Mouse (Mus musculus): ENCODE data around the gene Cyp1a1. TPM values are rescaled to one million over a fixed set of nuclear protein-coding genes. Genes with fewer than 3 reads are reported as not detected.
A peak's percentile ranks its signal among the peaks of the same experiment; 100 is the strongest.

The Cyp1a1 gene
- 0.66 and 0.92 TPM in 2 replicates for polyA plus RNA-seq (2014; fragmentation: Nextera tagmentation; extraction: Ambion mirVana)

DNA sequence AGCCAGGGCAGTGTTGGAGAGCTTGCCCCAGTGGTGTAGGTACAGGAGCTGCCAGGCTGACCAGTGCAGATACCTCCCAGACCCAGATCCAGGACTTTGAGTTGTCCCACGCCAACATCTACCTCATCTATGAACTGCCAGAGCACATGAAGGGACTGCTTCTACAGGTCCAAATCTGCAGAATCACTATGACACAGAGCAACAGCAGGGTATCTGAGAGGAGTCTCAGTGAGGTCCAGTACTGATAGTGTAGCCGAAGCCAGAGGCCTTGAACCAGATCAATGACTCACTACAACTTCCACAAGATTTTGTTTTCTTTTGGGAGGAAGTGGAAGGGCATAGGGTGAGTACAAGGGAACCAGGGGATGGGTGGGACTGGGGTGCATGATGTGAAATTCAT is at the start of gene Cyp1a1:
Cyp1a1 (plus strand) TSS at position 178 of the 400 bp plus-strand sequence.
- WGBS, result 78% methylated on average over 2 of the region's 2 CpGs
- no peak for ATAC-seq (replicated peaks; ENCODE audit: low FRiP score)
- Histone ChIP-seq H3K27me3 (replicated peaks; ENCODE audit: control insufficient read depth, insufficient read depth, low read length) (no peaks in the 10 kb centered on the region), H3K4me2 (no peak within 1 kb of the TSS), H3K36me3 (ENCODE audit: control insufficient read depth, insufficient read depth, low read length) (no peaks in the 10 kb centered on the region), H3K9me3 (ENCODE audit: control insufficient read depth, low read length) (no peaks in the 10 kb centered on the region), H3K4me1 (replicated peaks; ENCODE audit: control insufficient read depth, insufficient read depth, low read length) (no peaks in the 10 kb centered on the region), H3K27ac (ENCODE audit: low read depth, low read length) (no peak within 1 kb of the TSS), H3K9ac (ENCODE audit: low read depth, low read length) (no peak within 1 kb of the TSS), H3K4me3 (ENCODE audit: low read depth, low read length) (no peak within 1 kb of the TSS)
- no peak for DNase-seq (ENCODE audit: low spot score)

DNA sequence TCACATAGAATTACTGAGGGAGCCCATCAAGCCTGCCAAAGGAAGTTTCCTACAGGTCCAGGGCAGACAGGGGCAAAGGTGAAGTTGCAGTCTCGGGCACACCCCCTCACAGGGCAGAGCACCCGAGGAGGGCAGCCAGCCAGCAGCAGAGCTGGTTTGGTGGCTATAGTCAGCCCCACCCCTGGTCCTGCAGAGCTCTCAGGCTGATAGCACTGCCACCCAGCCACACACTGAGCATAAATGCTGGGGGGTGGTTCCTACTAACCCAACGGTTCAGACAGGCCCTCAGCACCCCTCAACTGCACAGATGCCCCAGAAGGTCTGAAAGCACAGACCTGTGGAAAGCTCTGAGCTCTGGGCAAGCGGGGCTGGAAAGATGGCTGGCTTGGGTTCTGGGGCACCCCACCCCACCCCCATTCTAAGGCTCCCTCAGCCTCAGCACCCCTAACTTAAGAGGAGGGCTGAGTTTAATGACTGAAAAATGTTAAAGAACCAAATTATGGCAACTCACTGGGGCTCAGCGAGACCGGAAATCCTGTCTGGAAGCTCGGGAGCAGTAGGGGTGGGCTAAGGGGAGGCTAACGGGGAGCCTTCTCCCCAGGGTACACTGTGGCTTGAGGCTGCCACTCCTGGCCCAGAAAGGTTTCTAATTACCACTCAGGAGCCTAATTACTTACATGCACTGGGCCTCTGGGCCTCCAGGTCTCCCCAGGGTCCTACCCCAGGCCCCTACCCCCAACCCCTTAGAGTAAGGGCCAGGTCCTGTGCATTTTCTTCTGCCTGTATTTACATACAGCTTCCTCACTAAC is 48.9 kb upstream of the Cyp1a1 start:
- no peaks in the 10 kb centered on the region for H3K9me3 ChIP-seq (ENCODE audit: control insufficient read depth, low read length)
- peak overlapping the region; percentile 57 for H3K9ac ChIP-seq (ENCODE audit: low read depth, low read length)
- DNase-seq (ENCODE audit: low spot score), result no peak
- ATAC-seq (replicated peaks; ENCODE audit: low FRiP score), result peak; percentile 83
- peaks cover 4% of the 10 kb centered on the region; the same call in 1 of the 2 replicates for H3K36me3 ChIP-seq (ENCODE audit: control insufficient read depth, insufficient read depth, low read length)
- no peaks in the 10 kb centered on the region for H3K27me3 ChIP-seq (replicated peaks; ENCODE audit: control insufficient read depth, insufficient read depth, low read length)
- H3K4me2 ChIP-seq, result peak overlapping the region; percentile 73
- 26% methylated on average over 8 of the region's 8 CpGs for WGBS
- H3K4me3 ChIP-seq (ENCODE audit: low read depth, low read length), result peak overlapping the region; percentile 3
- H3K4me1 ChIP-seq (replicated peaks; ENCODE audit: control insufficient read depth, insufficient read depth, low read length), result peaks cover 77% of the 10 kb centered on the region
- peak overlapping the region; percentile 87 for H3K27ac ChIP-seq (ENCODE audit: low read depth, low read length)

DNA sequence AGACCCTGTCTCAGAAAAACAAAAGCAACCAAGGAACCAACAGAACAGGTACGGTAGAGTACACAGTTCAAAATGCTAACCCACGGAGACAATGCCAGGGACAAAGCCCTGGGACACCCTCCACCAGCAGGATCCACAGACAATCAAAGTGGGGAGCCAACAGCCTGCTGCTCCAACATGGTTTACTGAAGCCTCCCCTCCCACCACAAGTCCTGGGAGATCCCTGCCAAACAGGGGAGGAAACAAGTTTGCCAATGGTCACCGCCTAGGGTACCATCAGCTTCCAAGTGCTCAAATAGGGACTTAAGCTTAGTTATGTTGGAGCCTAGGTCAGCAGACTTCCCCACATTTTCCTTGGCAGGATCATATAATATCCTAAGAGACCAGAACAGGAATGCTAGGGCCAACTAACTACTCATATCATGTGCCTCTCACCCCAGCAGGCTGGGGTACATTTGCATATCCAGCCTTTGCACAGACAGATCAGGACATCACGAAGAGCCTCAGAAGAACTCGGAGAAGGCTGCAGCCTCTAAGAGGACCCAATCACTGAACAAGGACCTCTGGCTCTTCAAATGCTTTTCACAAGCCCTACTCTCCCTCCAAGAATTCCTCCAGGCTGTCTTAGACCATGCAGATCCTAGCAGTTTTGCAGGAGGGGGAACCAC is 47.9 kb upstream of the Cyp1a1 start:
- no peak for DNase-seq (ENCODE audit: low spot score)
- no peak for ATAC-seq (replicated peaks; ENCODE audit: low FRiP score)
- Histone ChIP-seq H3K4me3 (ENCODE audit: low read depth, low read length) (peak overlapping the region; percentile 38), H3K27me3 (replicated peaks; ENCODE audit: control insufficient read depth, insufficient read depth, low read length) (no peaks in the 10 kb centered on the region), H3K9ac (ENCODE audit: low read depth, low read length) (peak overlapping the region; percentile 57), H3K9me3 (ENCODE audit: control insufficient read depth, low read length) (no peaks in the 10 kb centered on the region), H3K4me2 (peak overlapping the region; percentile 73), H3K27ac (ENCODE audit: low read depth, low read length) (peak overlapping the region; percentile 87), H3K4me1 (replicated peaks; ENCODE audit: control insufficient read depth, insufficient read depth, low read length) (peaks cover 76% of the 10 kb centered on the region), H3K36me3 (ENCODE audit: control insufficient read depth, insufficient read depth, low read length) (peaks cover 4% of the 10 kb centered on the region; the same call in 1 of the 2 replicates)
- 62% methylated on average over 5 of the region's 5 CpGs for WGBS

DNA sequence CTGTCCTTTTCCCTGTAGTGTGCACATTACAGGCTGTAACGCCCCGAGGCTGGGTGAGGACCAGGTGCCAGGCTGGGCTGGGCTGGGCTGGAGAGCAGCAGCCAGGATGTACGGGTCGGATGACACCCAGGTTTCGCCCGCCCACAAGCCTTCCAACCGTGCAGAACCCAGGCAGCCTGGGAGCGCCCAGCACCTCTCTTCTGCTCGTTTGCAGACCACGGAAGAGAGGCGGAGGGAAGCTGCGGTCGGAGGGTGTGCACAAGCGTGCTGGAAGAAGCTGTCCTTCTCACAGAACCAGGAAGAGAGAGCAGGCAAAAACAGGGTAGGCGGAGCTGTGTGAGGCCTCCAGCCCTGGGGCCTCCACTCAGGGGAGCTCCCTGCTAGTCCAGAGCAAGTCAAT is 47.3 kb upstream of the Cyp1a1 start:
- ATAC-seq (replicated peaks; ENCODE audit: low FRiP score), result peak; percentile 56
- H3K4me2 ChIP-seq, result peak overlapping the region; percentile 73
- H3K36me3 ChIP-seq (ENCODE audit: control insufficient read depth, insufficient read depth, low read length), result peaks cover 4% of the 10 kb centered on the region; the same call in 1 of the 2 replicates
- H3K27me3 ChIP-seq (replicated peaks; ENCODE audit: control insufficient read depth, insufficient read depth, low read length), result no peaks in the 10 kb centered on the region
- peaks cover 76% of the 10 kb centered on the region for H3K4me1 ChIP-seq (replicated peaks; ENCODE audit: control insufficient read depth, insufficient read depth, low read length)
- peak overlapping the region; percentile 57 for H3K9ac ChIP-seq (ENCODE audit: low read depth, low read length)
- H3K9me3 ChIP-seq (ENCODE audit: control insufficient read depth, low read length), result no peaks in the 10 kb centered on the region
- no peak for DNase-seq (ENCODE audit: low spot score)
- 14% methylated on average over 15 of the region's 15 CpGs for WGBS
- H3K4me3 ChIP-seq (ENCODE audit: low read depth, low read length), result peak overlapping the region; percentile 38
- H3K27ac ChIP-seq (ENCODE audit: low read depth, low read length), result peak overlapping the region; percentile 87

DNA sequence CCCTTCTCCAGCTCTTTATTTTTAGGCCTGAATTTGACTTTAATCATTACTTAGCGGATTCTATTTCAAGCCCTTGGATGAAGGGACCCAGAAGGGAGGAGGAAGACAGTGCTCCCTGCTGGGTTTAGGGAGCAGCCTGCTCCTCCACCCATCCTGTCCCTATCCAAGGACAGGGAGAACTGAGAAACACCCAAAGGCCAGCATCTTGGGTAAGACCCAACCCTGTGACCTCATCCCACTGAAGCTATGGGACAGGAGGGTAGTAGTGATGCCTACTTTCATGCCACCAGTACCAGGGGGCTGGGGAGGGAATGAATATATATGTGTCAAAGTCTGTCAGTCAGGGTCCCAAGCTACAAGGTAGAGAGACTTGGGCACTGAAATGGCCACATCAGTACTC is 46.7 kb upstream of the Cyp1a1 start:
- peak overlapping the region; percentile 38 for H3K4me3 ChIP-seq (ENCODE audit: low read depth, low read length)
- ATAC-seq (replicated peaks; ENCODE audit: low FRiP score) (no peak), DNase-seq (ENCODE audit: low spot score) (no peak)
- no peaks in the 10 kb centered on the region for H3K9me3 ChIP-seq (ENCODE audit: control insufficient read depth, low read length)
- H3K9ac ChIP-seq (ENCODE audit: low read depth, low read length), result peak overlapping the region; percentile 34; the same call in 1 of the 2 replicates
- H3K27ac ChIP-seq (ENCODE audit: low read depth, low read length), result peak overlapping the region; percentile 87
- peaks cover 4% of the 10 kb centered on the region; the same call in 1 of the 2 replicates for H3K36me3 ChIP-seq (ENCODE audit: control insufficient read depth, insufficient read depth, low read length)
- 83% methylated on average over 1 of the region's 1 CpGs for WGBS
- H3K4me1 ChIP-seq (replicated peaks; ENCODE audit: control insufficient read depth, insufficient read depth, low read length), result peaks cover 78% of the 10 kb centered on the region
- peak overlapping the region; percentile 73 for H3K4me2 ChIP-seq
- no peaks in the 10 kb centered on the region for H3K27me3 ChIP-seq (replicated peaks; ENCODE audit: control insufficient read depth, insufficient read depth, low read length)

DNA sequence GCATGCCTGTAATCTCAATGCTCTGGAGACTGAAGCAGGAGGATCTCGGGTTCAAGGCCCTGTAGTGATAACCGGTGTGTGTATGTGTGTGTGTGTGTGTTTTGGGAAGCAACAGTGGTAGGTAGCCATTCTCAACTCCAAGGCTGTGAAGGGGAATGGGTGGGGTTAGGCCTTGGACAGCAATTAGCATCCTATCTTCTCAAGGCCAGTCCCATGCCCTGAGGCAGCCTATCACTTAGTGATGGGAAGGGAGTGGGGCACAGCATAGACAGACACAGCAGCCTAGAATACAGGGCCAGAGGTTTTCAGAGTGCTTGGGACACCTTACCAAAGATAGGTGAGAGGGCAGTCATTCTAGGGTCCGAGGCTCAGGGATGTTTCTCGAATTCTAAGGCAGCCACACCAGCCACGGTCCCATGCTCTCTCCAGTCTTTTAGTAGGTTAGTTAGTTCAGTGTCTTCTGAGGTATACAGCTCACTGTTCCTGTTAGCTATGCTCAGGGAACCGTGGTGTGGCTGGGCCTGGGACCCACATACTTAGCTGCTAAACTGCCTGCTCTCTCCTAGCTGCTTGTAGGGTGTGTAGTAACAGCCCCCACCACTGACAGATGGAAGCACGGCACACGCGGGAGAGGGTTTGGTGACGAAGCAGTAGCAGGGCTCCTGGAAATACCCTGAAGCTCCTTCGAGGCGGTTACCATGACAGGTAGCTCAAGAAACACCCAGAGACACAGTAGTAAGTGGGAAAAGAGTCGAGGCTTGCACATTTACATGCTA is 45.8 kb upstream of the Cyp1a1 start:
- ATAC-seq (replicated peaks; ENCODE audit: low FRiP score), result no peak
- Histone ChIP-seq H3K9ac (ENCODE audit: low read depth, low read length) (0 out of 2 replicates have a peak overlapping the region, but pooled peaks have one; percentile 7), H3K4me1 (replicated peaks; ENCODE audit: control insufficient read depth, insufficient read depth, low read length) (peaks cover 82% of the 10 kb centered on the region), H3K4me3 (ENCODE audit: low read depth, low read length) (0 out of 2 replicates have a peak overlapping the region, but pooled peaks have one; percentile 98), H3K9me3 (ENCODE audit: control insufficient read depth, low read length) (no peaks in the 10 kb centered on the region), H3K4me2 (peak overlapping the region; percentile 94), H3K36me3 (ENCODE audit: control insufficient read depth, insufficient read depth, low read length) (peaks cover 4% of the 10 kb centered on the region; the same call in 1 of the 2 replicates), H3K27me3 (replicated peaks; ENCODE audit: control insufficient read depth, insufficient read depth, low read length) (no peaks in the 10 kb centered on the region), H3K27ac (ENCODE audit: low read depth, low read length) (peak overlapping the region; percentile 87)
- no peak for DNase-seq (ENCODE audit: low spot score)
- 81% methylated on average over 13 of the region's 13 CpGs for WGBS

DNA sequence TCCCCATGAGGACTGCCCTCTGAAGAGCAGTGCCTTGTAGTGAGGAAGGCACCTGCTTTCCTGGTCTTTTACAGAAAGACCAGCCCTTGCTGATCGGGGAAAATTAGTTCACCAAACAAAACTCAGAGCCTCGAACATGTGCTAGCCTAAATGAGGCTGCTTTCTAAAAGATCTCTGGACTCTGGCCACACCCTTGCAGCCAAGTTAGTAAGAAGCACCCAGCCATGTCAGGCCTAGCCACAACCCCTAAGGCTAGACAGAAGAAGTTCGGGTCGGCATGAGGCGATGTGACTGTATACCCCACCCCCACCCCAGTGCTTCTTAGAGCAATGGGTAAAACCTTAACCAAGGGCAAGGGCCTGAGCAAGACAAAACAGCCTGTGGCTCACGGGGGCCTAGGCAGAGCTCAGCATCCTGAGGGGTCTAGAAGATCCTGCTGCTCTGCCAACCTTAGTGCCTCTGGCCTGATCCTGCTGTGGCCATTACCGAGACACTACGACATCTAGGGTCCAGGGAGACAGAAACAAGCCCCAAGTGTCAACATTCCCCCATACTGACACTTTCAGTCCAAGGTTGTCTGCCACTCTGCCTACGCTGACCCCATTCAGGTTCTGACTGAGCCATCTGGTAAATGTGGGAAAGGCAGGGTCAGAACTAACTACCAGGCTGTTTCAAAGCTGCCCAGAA is 44.4 kb upstream of the Cyp1a1 start:
- peak overlapping the region; percentile 97 for H3K9ac ChIP-seq (ENCODE audit: low read depth, low read length)
- DNase-seq (ENCODE audit: low spot score), result no peak
- H3K9me3 ChIP-seq (ENCODE audit: control insufficient read depth, low read length), result no peaks in the 10 kb centered on the region
- no peak for ATAC-seq (replicated peaks; ENCODE audit: low FRiP score)
- peak overlapping the region; percentile 94 for H3K4me2 ChIP-seq
- peaks cover 78% of the 10 kb centered on the region for H3K4me1 ChIP-seq (replicated peaks; ENCODE audit: control insufficient read depth, insufficient read depth, low read length)
- peak overlapping the region; percentile 98 for H3K4me3 ChIP-seq (ENCODE audit: low read depth, low read length)
- H3K27ac ChIP-seq (ENCODE audit: low read depth, low read length), result peak overlapping the region; percentile 97
- 31% methylated on average over 9 of the region's 9 CpGs for WGBS
- peaks cover 4% of the 10 kb centered on the region; the same call in 1 of the 2 replicates for H3K36me3 ChIP-seq (ENCODE audit: control insufficient read depth, insufficient read depth, low read length)
- H3K27me3 ChIP-seq (replicated peaks; ENCODE audit: control insufficient read depth, insufficient read depth, low read length), result no peaks in the 10 kb centered on the region

DNA sequence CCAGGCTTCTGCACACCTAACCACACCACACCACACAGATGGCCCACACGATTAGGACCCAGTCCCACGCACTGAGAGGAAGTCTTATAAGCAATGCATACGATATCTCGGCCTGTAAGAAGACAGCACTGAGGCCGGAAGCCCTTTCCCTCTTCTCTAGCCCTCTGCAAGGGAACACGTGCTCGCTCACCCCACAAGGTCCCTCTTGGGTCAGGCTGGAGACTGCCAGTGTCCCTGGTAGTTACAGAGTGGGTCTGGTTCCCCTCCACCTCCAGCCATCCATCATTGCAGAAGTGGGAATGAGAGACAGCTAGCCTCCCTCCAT is 43.9 kb upstream of the Cyp1a1 start:
- Histone ChIP-seq H3K27me3 (replicated peaks; ENCODE audit: control insufficient read depth, insufficient read depth, low read length) (no peaks in the 10 kb centered on the region), H3K36me3 (ENCODE audit: control insufficient read depth, insufficient read depth, low read length) (peaks cover 4% of the 10 kb centered on the region; the same call in 1 of the 2 replicates), H3K9ac (ENCODE audit: low read depth, low read length) (peak overlapping the region; percentile 97), H3K27ac (ENCODE audit: low read depth, low read length) (peak overlapping the region; percentile 97), H3K4me3 (ENCODE audit: low read depth, low read length) (peak overlapping the region; percentile 98), H3K9me3 (ENCODE audit: control insufficient read depth, low read length) (no peaks in the 10 kb centered on the region), H3K4me2 (peak overlapping the region; percentile 94), H3K4me1 (replicated peaks; ENCODE audit: control insufficient read depth, insufficient read depth, low read length) (peaks cover 73% of the 10 kb centered on the region)
- ATAC-seq (replicated peaks; ENCODE audit: low FRiP score) (peak; percentile 44), DNase-seq (ENCODE audit: low spot score) (no peak)
- 23% methylated on average over 7 of the region's 7 CpGs for WGBS
